9 mouse cellular contexts compared by ENCODE assay signal in the genomic region with DNA sequence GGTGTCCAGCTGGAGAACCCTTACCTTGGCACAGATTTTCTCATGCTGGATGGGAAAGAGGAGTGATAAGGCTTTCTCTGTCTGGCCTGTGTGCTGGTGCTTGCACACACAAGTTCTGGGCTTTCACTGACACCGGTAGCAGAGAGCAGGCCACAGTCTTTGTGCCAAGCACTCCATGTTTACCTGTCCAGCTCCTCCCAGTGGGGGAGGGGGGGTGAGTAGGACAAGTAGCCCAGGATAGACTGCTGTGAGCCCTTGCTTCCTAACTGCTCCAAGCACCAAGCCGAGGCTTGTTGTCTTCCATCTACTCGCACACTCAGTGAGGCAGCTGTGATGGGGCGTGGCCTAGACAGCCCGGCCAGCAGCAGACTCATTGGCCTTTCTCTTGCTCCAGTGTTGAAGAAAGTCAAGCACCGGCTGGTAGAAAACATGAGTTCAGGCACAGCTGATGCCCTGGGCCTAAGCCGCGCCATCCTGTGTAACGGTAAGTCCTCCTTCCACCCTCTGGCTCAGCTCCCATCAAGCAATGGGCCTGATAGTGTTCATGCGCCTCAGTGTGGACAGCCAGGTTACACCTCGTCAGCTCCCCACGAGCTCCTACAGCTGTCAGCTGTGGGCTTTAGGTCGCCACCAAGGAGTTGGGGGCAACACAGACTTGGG. TPM values are rescaled to one million over a fixed set of nuclear protein-coding genes. Genes with fewer than 3 reads are reported as not detected.
DNase-seq lines count a peak whose midpoint lies in the region; ATAC-seq and TF ChIP-seq lines count a peak whose summit lies in the region.
"Had no signal": no experiment of that assay in that cellular context is flagged by ENCODE, and none has a peak within 500 bp of the region (broad histone marks: within the 10 kb centered on the region; RNA-seq: fewer than 3 reads in every experiment).

No protein-coding gene starts in this region.

- TF ChIP-seq CTCF in bone marrow macrophage, adult 2 months (IDR thresholded peaks at IDR 0.05; ENCODE audit: low read depth, low read length): no peak
- no peak for TF ChIP-seq CTCF in heart, postnatal 0 days (IDR thresholded peaks at IDR 0.05; ENCODE audit: low read depth)

- 0 out of 2 replicates have a peak overlapping the region, but pooled peaks have one; percentile 6 for H3K4me2 ChIP-seq in heart, embryonic 11.5 days
- no peak overlapping the region for H3K4me2 ChIP-seq in heart, postnatal 0 days (ENCODE audit: low read depth, low read length)

- intact Hi-C loops in heart, postnatal 36 days (cut with DNase I): loop anchor here (1.0 to 5.0 kb wide), 6 partner anchors 40 to 365 kb away; partner anchors contain the start of genes Dmc1, Maff and Tmem184b

- ATAC-seq in heart, embryonic 11.5 days (replicated peaks; ENCODE audit: insufficient number of reproducible peaks, low FRiP score, low TSS enrichment): no peak
- ATAC-seq in heart, postnatal 0 days (ENCODE audit: insufficient read depth, low read depth): no peak
- peak; percentile 20 for ATAC-seq in megakaryocyte progenitor cell, adult 5-6 weeks (replicated peaks; ENCODE audit: poor library complexity)

- H3K4me1 ChIP-seq in heart, embryonic 11.5 days (ENCODE audit: control insufficient read depth, insufficient read depth, low read length): peaks cover 17% of the 10 kb centered on the region
- peaks cover 23% of the 10 kb centered on the region for H3K4me1 ChIP-seq in bone marrow macrophage, adult 2 months (ENCODE audit: control insufficient read depth, insufficient read depth, low read length)
- H3K4me1 ChIP-seq in heart, postnatal 0 days (ENCODE audit: control insufficient read depth, insufficient read depth): peaks cover 19% of the 10 kb centered on the region

- no peak for TF ChIP-seq POLR2A in bone marrow macrophage, adult 2 months (IDR thresholded peaks at IDR 0.05; ENCODE audit: borderline replicate concordance, low read depth, low read length)

- H3K9me3 ChIP-seq in heart, embryonic 11.5 days (replicated peaks; ENCODE audit: control insufficient read depth, low read length): no peaks in the 10 kb centered on the region
- H3K9me3 ChIP-seq in heart, postnatal 0 days (replicated peaks; ENCODE audit: control insufficient read depth, low read length): no peaks in the 10 kb centered on the region

- 62% methylated on average over 13 of the region's 13 CpGs for WGBS in heart, embryonic 11.5 days (ENCODE audit: insufficient replicate concordance)
- 44% methylated on average over 13 of the region's 13 CpGs for WGBS in heart, postnatal 0 days

- DNase-seq in heart, postnatal 36 days: no peak
- no peak for DNase-seq in heart, postnatal 0 days (ENCODE audit: low spot score)
- DNase-seq in adrenal gland, adult (ENCODE audit: inconsistent age in 2 of 2, low spot score in 1 of 2): no peak
- DNase-seq in gastrocnemius, postnatal 4 days (ENCODE audit: low spot score in 2 of 2): no peak
- DNase-seq in adrenal gland, postnatal 10 days: no peak

- no peak overlapping the region for H3K4me3 ChIP-seq in heart, embryonic 11.5 days (ENCODE audit: low read depth, low read length)
- H3K4me3 ChIP-seq in bone marrow macrophage, adult 2 months (ENCODE audit: insufficient read depth, low read length): no peak overlapping the region
- H3K4me3 ChIP-seq in heart, postnatal 0 days (ENCODE audit: low read depth, low read length): no peak overlapping the region

- TF ChIP-seq EP300 in heart, postnatal 0 days (IDR thresholded peaks at IDR 0.05; ENCODE audit: low read depth): no peak

- no peaks in the 10 kb centered on the region for H3K27me3 ChIP-seq in heart, embryonic 11.5 days (ENCODE audit: control insufficient read depth, insufficient read depth, low read length)
- H3K27me3 ChIP-seq in heart, postnatal 0 days (ENCODE audit: control insufficient read depth, insufficient read depth, low read length): no peaks in the 10 kb centered on the region

- H3K36me3 ChIP-seq in heart, embryonic 11.5 days (ENCODE audit: control insufficient read depth, insufficient read depth, low read length): peaks cover 24% of the 10 kb centered on the region
- peaks cover 47% of the 10 kb centered on the region for H3K36me3 ChIP-seq in heart, postnatal 0 days (replicated peaks; ENCODE audit: control insufficient read depth, insufficient read depth, low read length)

- peak overlapping the region; percentile 46; the same call in 1 of the 2 replicates for H3K9ac ChIP-seq in heart, embryonic 11.5 days (ENCODE audit: low read depth, low read length)
- H3K9ac ChIP-seq in heart, postnatal 0 days (replicated peaks; ENCODE audit: low read depth, low read length): no peak overlapping the region

- peak overlapping the region; percentile 94 for H3K27ac ChIP-seq in heart, embryonic 11.5 days (ENCODE audit: low read depth, low read length)
- H3K27ac ChIP-seq in bone marrow macrophage, adult 2 months (ENCODE audit: insufficient read depth, low read depth, low read length): peak overlapping the region; percentile 78
- H3K27ac ChIP-seq in heart, postnatal 0 days (ENCODE audit: low read depth): peak overlapping the region; percentile 58

RNA-seq across cellular contexts. Expression of gene Slc16a8, which starts 11.9 kb away (rescaled TPM):
- 0.17 TPM in 1 of 2 replicates, not detected in the other for polyA plus RNA-seq in heart, embryonic 11.5 days (2014; fragmentation: Nextera tagmentation; extraction: Ambion mirVana)
- total RNA-seq in heart, postnatal 36 days (2021): under 1 TPM; 0.53 to 0.62 TPM
- polyA plus RNA-seq in bone marrow macrophage, adult 2 months (2012; ENCODE audit: insufficient read depth, insufficient read length, missing spikeins): not detected in 2 replicates
- 0.73 and 1.8 TPM in 2 replicates for total RNA-seq in heart, postnatal 0 days (2014; rRNA removed; ENCODE audit: low replicate concordance)
- 0.67 and 0.97 TPM in 2 replicates for polyA plus RNA-seq in heart, postnatal 0 days (2015; fragmentation: Nextera tagmentation; extraction: Ambion mirVana)
- total RNA-seq in megakaryocyte progenitor cell, adult 5-6 weeks (2015): not detected in 2 replicates
- total RNA-seq in megakaryocyte progenitor cell, adult 5-6 weeks (2017): not detected in 2 replicates
- total RNA-seq in gastrocnemius, postnatal 4 days (2021): under 1 TPM; 0.29 to 0.36 TPM
- total RNA-seq in adrenal gland, postnatal 10 days (2021): under 1 TPM in 1 of 2 experiments, not detected in 1; 0.15 TPM
- total RNA-seq: neutrophil, adult 5-6 weeks had no signal

RNA-seq across cellular contexts. Expression of gene Gm49486, which starts 13.5 kb away (rescaled TPM):
- 0.59 and 0.64 TPM in 2 replicates for polyA plus RNA-seq in heart, embryonic 11.5 days (2014; fragmentation: Nextera tagmentation; extraction: Ambion mirVana)
- total RNA-seq in heart, postnatal 36 days (2021): under 1 TPM; 0.89 to 0.95 TPM
- polyA plus RNA-seq in bone marrow macrophage, adult 2 months (2012; ENCODE audit: insufficient read depth, insufficient read length, missing spikeins): not detected in 2 replicates
- total RNA-seq in heart, postnatal 0 days (2014; rRNA removed; ENCODE audit: low replicate concordance): 0.12 and 0.80 TPM in 2 replicates
- 0.74 and 1.0 TPM in 2 replicates for polyA plus RNA-seq in heart, postnatal 0 days (2015; fragmentation: Nextera tagmentation; extraction: Ambion mirVana)
- 0.22 and 0.46 TPM in 2 replicates for total RNA-seq in megakaryocyte progenitor cell, adult 5-6 weeks (2015)
- not detected in 2 replicates for total RNA-seq in megakaryocyte progenitor cell, adult 5-6 weeks (2017)
- total RNA-seq in gastrocnemius, postnatal 4 days (2021): 1 to 10 TPM; 1.2 TPM
- total RNA-seq in adrenal gland, postnatal 10 days (2021): under 1 TPM; 0.24 to 0.45 TPM

RNA-seq across cellular contexts. Expression of gene Pick1, which starts 13.7 kb away (rescaled TPM):
- polyA plus RNA-seq in heart, embryonic 11.5 days (2014; fragmentation: Nextera tagmentation; extraction: Ambion mirVana): 17.6 and 19.3 TPM in 2 replicates
- 10 to 100 TPM; 22.4 to 24.1 TPM for total RNA-seq in heart, postnatal 36 days (2021)
- 11.4 and 13.0 TPM in 2 replicates for polyA plus RNA-seq in bone marrow macrophage, adult 2 months (2012; ENCODE audit: insufficient read depth, insufficient read length, missing spikeins)
- total RNA-seq in heart, postnatal 0 days (2014; rRNA removed; ENCODE audit: low replicate concordance): 23.8 and 27.2 TPM in 2 replicates
- polyA plus RNA-seq in heart, postnatal 0 days (2015; fragmentation: Nextera tagmentation; extraction: Ambion mirVana): 26.9 and 29.8 TPM in 2 replicates
- 4.1 and 8.3 TPM in 2 replicates for total RNA-seq in megakaryocyte progenitor cell, adult 5-6 weeks (2015)
- total RNA-seq in megakaryocyte progenitor cell, adult 5-6 weeks (2017): 8.8 and 9.0 TPM in 2 replicates
- total RNA-seq in gastrocnemius, postnatal 4 days (2021): 10 to 100 TPM; 21.9 to 24.2 TPM
- total RNA-seq in adrenal gland, postnatal 10 days (2021): 10 to 100 TPM; 18.9 to 28.4 TPM

RNA-seq across cellular contexts. Expression of gene Baiap2l2, which starts 42.6 kb away (rescaled TPM):
- 11.1 and 14.0 TPM in 2 replicates for polyA plus RNA-seq in heart, embryonic 11.5 days (2014; fragmentation: Nextera tagmentation; extraction: Ambion mirVana)
- total RNA-seq in heart, postnatal 36 days (2021): under 1 TPM in 1 of 2 experiments, not detected in 1; 0.50 TPM
- not detected in 2 replicates for polyA plus RNA-seq in bone marrow macrophage, adult 2 months (2012; ENCODE audit: insufficient read depth, insufficient read length, missing spikeins)
- 0.23 and 0.27 TPM in 2 replicates for total RNA-seq in heart, postnatal 0 days (2014; rRNA removed; ENCODE audit: low replicate concordance)
- 2.2 and 4.5 TPM in 2 replicates for polyA plus RNA-seq in heart, postnatal 0 days (2015; fragmentation: Nextera tagmentation; extraction: Ambion mirVana)
- total RNA-seq in megakaryocyte progenitor cell, adult 5-6 weeks (2015): 0.27 and 0.34 TPM in 2 replicates
- not detected in 2 replicates for total RNA-seq in megakaryocyte progenitor cell, adult 5-6 weeks (2017)
- 1 to 10 TPM; 5.0 to 9.0 TPM for total RNA-seq in gastrocnemius, postnatal 4 days (2021)
- total RNA-seq in adrenal gland, postnatal 10 days (2021): under 1 TPM; 0.85 to 0.99 TPM
- total RNA-seq: neutrophil, adult 5-6 weeks had no signal
